Mouse (Mus musculus) lung, embryonic 14.5 days (tissue): ENCODE results near the gene Spon1. TPM values are rescaled to one million over a fixed set of nuclear protein-coding genes. Genes with fewer than 3 reads are reported as not detected.

Experiments used
- ATAC-seq: fragments of 200-750 bp; cut with Nextera tagmentation; 2 replicates; pipeline ENCODE4 v1.8.0; 2017; ENCODE audit warnings: mild to moderate bottlenecking, moderate TSS enrichment, moderate library complexity; ENCODE audit not compliant: insufficient read depth
- DNase-seq: peaks from one replicate; pipeline ENCODE4 v3.0.0-alpha.2; 2015
- H3K27ac ChIP-seq: fragments of 300-500 bp; sonication (generic); 2 replicates; pipeline ENCODE4 v1.5.1; 2014; ENCODE audit warnings: low read depth, mild to moderate bottlenecking, moderate library complexity
- H3K27me3 ChIP-seq: fragments of 300-500 bp; sonication (generic); 2 replicates; pipeline ENCODE4 v1.6.1; 2014; ENCODE audit warnings: low read length, control low read depth; ENCODE audit not compliant: insufficient read depth
- H3K36me3 ChIP-seq: fragments of 300-500 bp; sonication (generic); 2 replicates; pipeline ENCODE4 v1.6.1; 2014; ENCODE audit warnings: control low read depth; ENCODE audit not compliant: insufficient read depth
- H3K4me1 ChIP-seq: fragments of 300-500 bp; sonication (generic); 2 replicates; pipeline ENCODE4 v1.6.1; 2014; ENCODE audit warnings: antibody characterized with exemption, control low read depth; ENCODE audit not compliant: insufficient read depth
- H3K4me2 ChIP-seq: fragments of 300-500 bp; sonication (generic); 2 replicates; pipeline ENCODE4 v1.6.1; 2014; ENCODE audit warnings: mild to moderate bottlenecking
- H3K4me3 ChIP-seq: fragments of 300-500 bp; sonication (generic); 2 replicates; pipeline ENCODE4 v1.5.1; 2014; ENCODE audit warnings: low read depth, low read length
- H3K9ac ChIP-seq: fragments of 300-500 bp; sonication (generic); 2 replicates; pipeline ENCODE4 v1.6.1; 2014
- H3K9me3 ChIP-seq: fragments of 300-500 bp; sonication (generic); 2 replicates; pipeline ENCODE4 v1.6.1; 2016; ENCODE audit warnings: low read depth, low read length, control low read depth
- CTCF ChIP-seq: IDR thresholded peaks from 2 replicates; pipeline ENCODE4 v1.5.1; 2016; ENCODE audit warnings: antibody characterized with exemption, low read depth
- WGBS: fragments of 180-500 bp; shearing (Covaris S2); extraction: QIAGEN DNeasy Blood & Tissue Kit; methylation state at CpG from one replicate; pipeline ENCODE4 v1.1.7; 2014; 5-methylcytosine and 5-hydroxymethylcytosine counted together
- polyA plus RNA-seq: library from polyadenylated mRNA; unstranded; fragments of >200 nt; fragmentation: Nextera tagmentation; extraction: Ambion mirVana; gene quantifications from 2 replicates; pipeline ENCODE4 v1.2.1, GENCODE M21; 2014

Spon1 gene
- polyA plus RNA-seq, 1 experiment from 2014 or later = 2.5 TPM

GRCm38 (mm10) chr7:113809781-113810180 lies 44.0 kb downstream of the Spon1 start:
- DNase-seq (no peak), ATAC-seq (no peak)
- no peak for TF ChIP-seq CTCF
- Histone ChIP-seq H3K4me2 (no peak overlapping the region), H3K36me3 (no peaks in the 10 kb centered on the region), H3K9me3 (no peaks in the 10 kb centered on the region), H3K27ac (no peak overlapping the region), H3K4me1 (no peaks in the 10 kb centered on the region), H3K27me3 (no peaks in the 10 kb centered on the region), H3K9ac (no peak overlapping the region), H3K4me3 (no peak overlapping the region)
- 56% methylated on average over 1 of the region's 1 CpGs for WGBS

GRCm38 (mm10) chr7:113811376-113812158 lies 45.8 kb downstream of the Spon1 start:
- DNase-seq (peak; percentile 28), ATAC-seq (no peak)
- no peak overlapping the region for H3K4me2 ChIP-seq
- no peaks in the 10 kb centered on the region for H3K4me1 ChIP-seq
- no peaks in the 10 kb centered on the region for H3K36me3 ChIP-seq
- no peak overlapping the region for H3K9ac ChIP-seq
- no peaks in the 10 kb centered on the region for H3K27me3 ChIP-seq
- H3K9me3 ChIP-seq = no peaks in the 10 kb centered on the region
- 77% methylated on average over 10 of the region's 10 CpGs for WGBS
- H3K27ac ChIP-seq = no peak overlapping the region
- TF ChIP-seq CTCF = no peak
- no peak overlapping the region for H3K4me3 ChIP-seq

- no peaks in the 10 kb centered on the region for H3K27me3 ChIP-seq
- H3K27ac ChIP-seq = no peak overlapping the region
- no peak overlapping the region for H3K4me3 ChIP-seq
- no peak overlapping the region for H3K4me2 ChIP-seq
- H3K9me3 ChIP-seq = no peaks in the 10 kb centered on the region
- peaks cover 4% of the 10 kb centered on the region for H3K4me1 ChIP-seq
- DNase-seq = no peak
- WGBS = 92% methylated on average over 10 of the region's 10 CpGs
- H3K9ac ChIP-seq = no peak overlapping the region
- ATAC-seq = no peak
- TF ChIP-seq CTCF = no peak
- no peaks in the 10 kb centered on the region for H3K36me3 ChIP-seq
Measured at GRCm38 (mm10) chr7:113814101-113814779, 48.4 kb downstream of the Spon1 start.

- H3K9ac ChIP-seq = no peak overlapping the region
- no peaks in the 10 kb centered on the region for H3K36me3 ChIP-seq
- DNase-seq = no peak
- no peak overlapping the region for H3K4me3 ChIP-seq
- no peaks in the 10 kb centered on the region for H3K27me3 ChIP-seq
- H3K4me2 ChIP-seq = no peak overlapping the region
- H3K4me1 ChIP-seq = peaks cover 4% of the 10 kb centered on the region
- no peak for TF ChIP-seq CTCF
- H3K27ac ChIP-seq = no peak overlapping the region
- no peaks in the 10 kb centered on the region for H3K9me3 ChIP-seq
- no peak for ATAC-seq
- 51% methylated on average over 5 of the region's 5 CpGs for WGBS
Measured at GRCm38 (mm10) chr7:113815726-113816125, 49.9 kb downstream of the Spon1 start.

DNA sequence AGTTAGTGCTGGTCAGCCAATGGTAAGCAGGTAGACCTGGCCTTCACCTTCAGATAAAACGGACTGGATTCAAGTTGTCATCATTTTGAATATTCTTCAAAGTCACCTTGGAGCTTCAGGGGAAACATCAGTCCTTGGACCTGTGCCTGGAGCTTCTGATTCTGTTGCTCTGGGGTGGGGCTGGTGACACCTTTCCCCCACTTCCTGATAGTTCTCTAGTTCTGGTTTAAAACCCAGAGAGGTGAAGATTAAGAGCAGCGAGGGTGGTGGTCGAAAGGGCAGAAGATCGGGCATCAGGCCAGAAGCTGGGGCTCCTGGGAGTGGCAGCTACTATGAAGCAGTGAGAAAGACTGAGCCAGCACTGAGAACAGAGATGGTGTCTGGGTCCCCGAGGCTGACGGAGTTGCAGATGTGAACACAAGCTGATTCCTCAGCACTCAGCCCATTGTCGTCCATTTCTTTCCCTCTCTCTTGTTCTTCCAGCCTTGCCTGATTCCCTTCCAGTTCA lies 51.1 kb downstream of the Spon1 start:
- no peak for ATAC-seq
- no peak for DNase-seq
- TF ChIP-seq CTCF = no peak
- no peaks in the 10 kb centered on the region for H3K27me3 ChIP-seq
- no peaks in the 10 kb centered on the region for H3K36me3 ChIP-seq
- no peak overlapping the region for H3K4me2 ChIP-seq
- H3K9ac ChIP-seq = no peak overlapping the region
- 58% methylated on average over 7 of the region's 7 CpGs for WGBS
- H3K9me3 ChIP-seq = no peaks in the 10 kb centered on the region
- H3K4me3 ChIP-seq = no peak overlapping the region
- peaks cover 4% of the 10 kb centered on the region for H3K4me1 ChIP-seq
- H3K27ac ChIP-seq = no peak overlapping the region

DNA sequence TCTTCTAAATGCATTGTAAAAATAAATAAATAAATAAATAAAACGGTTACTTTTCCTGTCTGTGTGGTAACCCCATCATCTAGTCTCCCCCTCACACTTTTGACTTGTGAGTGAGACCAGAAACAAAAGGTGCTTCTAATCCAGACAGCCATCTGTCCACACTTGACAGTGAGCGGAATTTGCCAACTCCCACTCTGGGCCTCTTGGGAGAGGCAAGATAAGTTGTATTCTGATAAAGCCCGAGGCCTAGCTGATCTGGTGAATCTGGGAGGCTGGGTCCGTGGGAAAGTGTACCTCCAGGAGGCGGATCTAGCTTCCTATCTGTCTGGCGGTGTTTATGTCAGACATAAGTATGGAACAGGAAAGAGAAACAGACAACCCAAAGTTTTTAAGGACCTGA lies 52.3 kb downstream of the Spon1 start:
- H3K36me3 ChIP-seq = no peaks in the 10 kb centered on the region
- TF ChIP-seq CTCF = no peak
- no peak overlapping the region for H3K9ac ChIP-seq
- H3K4me2 ChIP-seq = no peak overlapping the region
- 14% methylated on average over 6 of the region's 6 CpGs for WGBS
- H3K27ac ChIP-seq = no peak overlapping the region
- no peaks in the 10 kb centered on the region for H3K27me3 ChIP-seq
- H3K9me3 ChIP-seq = no peaks in the 10 kb centered on the region
- DNase-seq (peak; percentile 26), ATAC-seq (no peak)
- no peak overlapping the region for H3K4me3 ChIP-seq
- H3K4me1 ChIP-seq = peaks cover 4% of the 10 kb centered on the region

GRCm38 (mm10) chr7:113820213-113820612 lies 54.4 kb downstream of the Spon1 start:
- Histone ChIP-seq H3K27ac (no peak overlapping the region), H3K4me1 (peaks cover 4% of the 10 kb centered on the region), H3K9me3 (no peaks in the 10 kb centered on the region), H3K36me3 (no peaks in the 10 kb centered on the region), H3K9ac (no peak overlapping the region), H3K4me3 (no peak overlapping the region), H3K27me3 (no peaks in the 10 kb centered on the region), H3K4me2 (no peak overlapping the region)
- TF ChIP-seq CTCF = no peak
- DNase-seq = peak; percentile 48
- peak; percentile 58; the same call in 1 of the 2 replicates for ATAC-seq
- 51% methylated on average over 2 of the region's 2 CpGs for WGBS
